Mouse (Mus musculus): ENCODE measurements at regions not wholly inside any gene's neighbourhood (a gene's known extent, or its start where the extent isn't known, plus 50 kb on each side); places are given as distances from the start of the nearest gene placed in this dataset.

DNA sequence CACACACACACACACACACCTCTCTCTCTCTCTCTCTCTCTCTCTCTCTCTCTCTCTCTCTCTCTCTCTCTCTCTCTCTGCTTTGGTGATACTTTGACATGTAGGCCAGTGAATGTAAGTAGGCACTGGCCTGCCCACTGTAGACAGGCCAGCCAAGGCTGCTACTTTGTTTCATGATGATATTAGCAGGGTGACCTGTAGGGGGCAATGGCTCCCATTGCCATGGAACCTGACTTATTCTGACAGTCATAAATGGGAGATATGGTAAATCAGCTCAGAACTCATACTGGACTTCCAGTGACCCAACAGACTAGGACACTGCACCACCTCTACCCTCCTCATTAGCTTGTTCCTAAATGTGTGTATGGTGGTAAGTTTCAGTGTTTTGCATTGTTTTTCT lies 235.0 kb upstream of the Gm10192 start:
- TF ChIP-seq CTCF (IDR thresholded peaks at IDR 0.05; ENCODE audit: low read depth) (peak; percentile 41), EP300 (optimal IDR thresholded peaks at IDR 0.05) (no peak)
